Mouse (Mus musculus) stomach, embryonic 15.5 days (tissue): ENCODE results near the gene Myl6b. TPM values are rescaled to one million over a fixed set of nuclear protein-coding genes. Genes with fewer than 3 reads are reported as not detected.
"Not testable (repeated sequence)": the region's sequence is repeated elsewhere in the genome, so short reads cannot be mapped to it uniquely, and the experiment has no call there.

ENCODE experiments used
- ATAC-seq: fragments of 200-750 bp; cut with Nextera tagmentation; 2 replicates; pipeline ENCODE4 v1.8.0; 2017; ENCODE audit warnings: low read depth, moderate number of reproducible peaks, moderate TSS enrichment; ENCODE audit not compliant: insufficient read depth, low FRiP score
- H3K27ac ChIP-seq: fragments of 300-500 bp; sonication (generic); 2 replicates; pipeline ENCODE4 v1.5.1; 2015; ENCODE audit warnings: mild to moderate bottlenecking, inconsistent platforms
- H3K27me3 ChIP-seq: fragments of 300-500 bp; sonication (generic); replicated peaks from 2 replicates; pipeline ENCODE4 v1.6.1; 2015; ENCODE audit warnings: inconsistent platforms
- H3K36me3 ChIP-seq: fragments of 300-500 bp; sonication (generic); 2 replicates; pipeline ENCODE4 v1.6.1; 2015; ENCODE audit warnings: inconsistent platforms
- H3K4me1 ChIP-seq: fragments of 300-500 bp; sonication (generic); 2 replicates; pipeline ENCODE4 v1.6.1; 2015; ENCODE audit warnings: inconsistent platforms
- H3K4me2 ChIP-seq: fragments of 300-500 bp; sonication (generic); 2 replicates; pipeline ENCODE4 v1.6.1; 2015; ENCODE audit warnings: mild to moderate bottlenecking, inconsistent platforms
- H3K4me3 ChIP-seq: fragments of 300-500 bp; sonication (generic); replicated peaks from 2 replicates; pipeline ENCODE4 v1.5.1; 2015; ENCODE audit warnings: inconsistent platforms
- H3K9ac ChIP-seq: fragments of 300-500 bp; sonication (generic); 2 replicates; pipeline ENCODE4 v1.6.1; 2015; ENCODE audit warnings: inconsistent platforms
- H3K9me3 ChIP-seq: fragments of 300-500 bp; sonication (generic); 2 replicates; pipeline ENCODE4 v1.6.1; 2016; ENCODE audit warnings: inconsistent platforms
- WGBS: fragments of 180-500 bp; shearing (Covaris S2); methylation state at CpG from one replicate; pipeline ENCODE4 v1.1.7; 2015; 5-methylcytosine and 5-hydroxymethylcytosine counted together
- polyA plus RNA-seq: library from polyadenylated mRNA; unstranded; fragments of >200 nt; fragmentation: Nextera tagmentation; extraction: Ambion mirVana; gene quantifications from 2 replicates; pipeline ENCODE4 v1.2.1, GENCODE M21; 2015

Gene Myl6b
- polyA plus RNA-seq, 1 experiment from 2014 or later = 3.0 TPM

- no peak overlapping the region for H3K27ac ChIP-seq
- no peak overlapping the region for H3K9ac ChIP-seq
- no peak for ATAC-seq
- H3K9me3 ChIP-seq = no peaks in the 10 kb centered on the region
- WGBS = 81% methylated on average over 4 of the region's 4 CpGs
- H3K27me3 ChIP-seq = no peaks in the 10 kb centered on the region; the same call in 1 of the 2 replicates
- no peaks in the 10 kb centered on the region for H3K4me1 ChIP-seq
- no peak overlapping the region for H3K4me2 ChIP-seq
- no peak overlapping the region for H3K4me3 ChIP-seq
- peaks cover 26% of the 10 kb centered on the region for H3K36me3 ChIP-seq
Measured at GRCm38 (mm10) chr10:128515044-128515443, 16.6 kb upstream of the Myl6b start.

GRCm38 (mm10) chr10:128511761-128512160 lies 13.3 kb upstream of the Myl6b start:
- Histone ChIP-seq H3K4me3 (no peak overlapping the region), H3K27ac (no peak overlapping the region), H3K4me2 (no peak overlapping the region), H3K4me1 (no peaks in the 10 kb centered on the region), H3K36me3 (peaks cover 18% of the 10 kb centered on the region), H3K27me3 (no peaks in the 10 kb centered on the region; the same call in 1 of the 2 replicates), H3K9ac (no peak overlapping the region), H3K9me3 (no peaks in the 10 kb centered on the region)
- whole genome bisulfite sequencing = 88% methylated on average over 12 of the region's 12 CpGs
- ATAC-seq = no peak

- no peaks in the 10 kb centered on the region for H3K27me3 ChIP-seq
- no peak overlapping the region for H3K9ac ChIP-seq
- no peak for ATAC-seq
- no peak overlapping the region for H3K27ac ChIP-seq
- H3K4me3 ChIP-seq = no peak overlapping the region
- peaks cover 18% of the 10 kb centered on the region for H3K36me3 ChIP-seq
- no peaks in the 10 kb centered on the region for H3K4me1 ChIP-seq
- WGBS = 82% methylated on average over 9 of the region's 9 CpGs
- H3K9me3 ChIP-seq = no peaks in the 10 kb centered on the region
- no peak overlapping the region for H3K4me2 ChIP-seq
Measured at GRCm38 (mm10) chr10:128511189-128511588, 12.7 kb upstream of the Myl6b start.

- no peak overlapping the region for H3K27ac ChIP-seq
- no peak overlapping the region for H3K9ac ChIP-seq
- no peak for ATAC-seq
- peaks cover 15% of the 10 kb centered on the region for H3K36me3 ChIP-seq
- H3K9me3 ChIP-seq = no peaks in the 10 kb centered on the region
- H3K4me3 ChIP-seq = no peak overlapping the region
- no peaks in the 10 kb centered on the region for H3K4me1 ChIP-seq
- no peak overlapping the region for H3K4me2 ChIP-seq
- 86% methylated on average over 11 of the region's 11 CpGs for WGBS
- no peaks in the 10 kb centered on the region for H3K27me3 ChIP-seq
Measured at GRCm38 (mm10) chr10:128510301-128510700, 11.8 kb upstream of the Myl6b start.

GRCm38 (mm10) chr10:128509831-128510230 lies 11.3 kb upstream of the Myl6b start:
- Histone ChIP-seq H3K36me3 (peaks cover 11% of the 10 kb centered on the region), H3K4me1 (0 out of 2 replicates have a peak, but pooled peaks cover 1% of the 10 kb centered on the region), H3K27ac (no peak overlapping the region), H3K9me3 (no peaks in the 10 kb centered on the region), H3K27me3 (no peaks in the 10 kb centered on the region), H3K4me2 (no peak overlapping the region), H3K4me3 (no peak overlapping the region), H3K9ac (no peak overlapping the region)
- no peak for ATAC-seq
- 61% methylated on average over 4 of the region's 4 CpGs for WGBS

- no peak for ATAC-seq
- H3K27me3 ChIP-seq = no peaks in the 10 kb centered on the region
- 85% methylated on average over 9 of the region's 9 CpGs for WGBS
- no peak overlapping the region for H3K9ac ChIP-seq
- peaks cover 10% of the 10 kb centered on the region for H3K36me3 ChIP-seq
- no peaks in the 10 kb centered on the region for H3K9me3 ChIP-seq
- H3K4me2 ChIP-seq = no peak overlapping the region
- peaks cover 6% of the 10 kb centered on the region; the same call in 1 of the 2 replicates for H3K4me1 ChIP-seq
- no peak overlapping the region for H3K27ac ChIP-seq
- H3K4me3 ChIP-seq = no peak overlapping the region
Measured at GRCm38 (mm10) chr10:128509203-128509602, 10.7 kb upstream of the Myl6b start.

- Histone ChIP-seq H3K9me3 (no peaks in the 10 kb centered on the region), H3K27ac (peak overlapping the region; percentile 74), H3K27me3 (no peaks in the 10 kb centered on the region), H3K4me3 (no peak overlapping the region), H3K4me2 (no peak overlapping the region), H3K9ac (no peak overlapping the region), H3K36me3 (peaks cover 8% of the 10 kb centered on the region), H3K4me1 (peaks cover 6% of the 10 kb centered on the region; the same call in 1 of the 2 replicates)
- no peak for ATAC-seq
- 55% methylated on average over 9 of the region's 9 CpGs for WGBS
Measured at GRCm38 (mm10) chr10:128508260-128508659, 9.8 kb upstream of the Myl6b start.

- WGBS = 95% methylated on average over 14 of the region's 14 CpGs
- Histone ChIP-seq H3K4me3 (no peak overlapping the region), H3K36me3 (no peaks in the 10 kb centered on the region), H3K4me2 (no peak overlapping the region), H3K27me3 (no peaks in the 10 kb centered on the region), H3K9me3 (no peaks in the 10 kb centered on the region), H3K9ac (no peak overlapping the region), H3K27ac (no peak overlapping the region), H3K4me1 (peaks cover 6% of the 10 kb centered on the region; the same call in 1 of the 2 replicates)
- ATAC-seq = no peak
Measured at GRCm38 (mm10) chr10:128505974-128506373, 7.5 kb upstream of the Myl6b start.

- not testable (repeated sequence) for H3K4me1 ChIP-seq, H3K36me3 ChIP-seq, H3K27me3 ChIP-seq, H3K9ac ChIP-seq, H3K4me3 ChIP-seq, H3K27ac ChIP-seq, ATAC-seq, H3K9me3 ChIP-seq, H3K4me2 ChIP-seq
- 80% methylated on average over 5 of the region's 5 CpGs for WGBS
Measured at GRCm38 (mm10) chr10:128505371-128505667, 6.8 kb upstream of the Myl6b start.

- Histone ChIP-seq H3K9ac (no peak overlapping the region), H3K4me3 (no peak overlapping the region)
- no peak for ATAC-seq
Measured at GRCm38 (mm10) chr10:128504641-128505370, 6.3 kb upstream of the Myl6b start.

GRCm38 (mm10) chr10:128504012-128504411 lies 5.5 kb upstream of the Myl6b start:
- 80% methylated on average over 3 of the region's 3 CpGs for whole genome bisulfite sequencing
- Histone ChIP-seq H3K4me2 (no peak overlapping the region), H3K36me3 (no peaks in the 10 kb centered on the region), H3K27ac (no peak overlapping the region), H3K9me3 (no peaks in the 10 kb centered on the region), H3K4me1 (peaks cover 6% of the 10 kb centered on the region; the same call in 1 of the 2 replicates), H3K4me3 (no peak overlapping the region), H3K27me3 (no peaks in the 10 kb centered on the region), H3K9ac (no peak overlapping the region)
- no peak for ATAC-seq

More at GRCm38 (mm10) chr10:128504641-128505370, 6.3 kb upstream of the Myl6b start:
- Histone ChIP-seq H3K27ac (no peak overlapping the region), H3K4me1 (peaks cover 6% of the 10 kb centered on the region; the same call in 1 of the 2 replicates), H3K27me3 (no peaks in the 10 kb centered on the region), H3K36me3 (no peaks in the 10 kb centered on the region), H3K9me3 (no peaks in the 10 kb centered on the region), H3K4me2 (no peak overlapping the region)
- WGBS = 60% methylated on average over 9 of the region's 9 CpGs

GRCm38 (mm10) chr10:128503532-128503931 lies 5.0 kb upstream of the Myl6b start:
- ATAC-seq = no peak
- Histone ChIP-seq H3K9ac (no peak overlapping the region), H3K27me3 (no peaks in the 10 kb centered on the region), H3K27ac (no peak overlapping the region), H3K4me2 (no peak overlapping the region), H3K4me1 (peaks cover 6% of the 10 kb centered on the region; the same call in 1 of the 2 replicates), H3K9me3 (no peaks in the 10 kb centered on the region), H3K36me3 (no peaks in the 10 kb centered on the region), H3K4me3 (no peak overlapping the region)
- 75% methylated on average over 8 of the region's 8 CpGs for WGBS
